Mouse (Mus musculus) erythroblast, embryonic 14.5 days (primary cell): Measurements from ENCODE around the gene Tigar. TPM values are rescaled to one million over a fixed set of nuclear protein-coding genes. Genes with fewer than 3 reads are reported as not detected.

Source experiments
- H3K27me3 ChIP-seq: 2 replicates; pipeline ENCODE4 v1.6.1; 2012; ENCODE audit warnings: inconsistent platforms; ENCODE audit not compliant: control insufficient read depth
- H3K36me3 ChIP-seq: 2 replicates; pipeline ENCODE4 v1.6.1; 2012; ENCODE audit warnings: mild to moderate bottlenecking, inconsistent platforms; ENCODE audit not compliant: control insufficient read depth
- H3K4me1 ChIP-seq: 2 replicates; pipeline ENCODE4 v1.6.1; 2012; ENCODE audit warnings: inconsistent platforms; ENCODE audit not compliant: control insufficient read depth
- H3K4me3 ChIP-seq: replicated peaks from 2 replicates; pipeline ENCODE3; 2012; ENCODE audit warnings: moderate library complexity, mild to moderate bottlenecking, inconsistent platforms
- H3K9me3 ChIP-seq: 2 replicates; pipeline ENCODE4 v1.6.1; 2012; ENCODE audit warnings: low read length, inconsistent platforms, mixed read lengths; ENCODE audit not compliant: control insufficient read depth
- GATA1 ChIP-seq: IDR thresholded peaks from 2 replicates; pipeline ENCODE4 v1.6.1; 2012; ENCODE audit warnings: low read length, inconsistent platforms, mixed read lengths
- TAL1 ChIP-seq: IDR thresholded peaks from 3 replicates; pipeline ENCODE4 v1.6.1; 2012; ENCODE audit warnings: low read length, inconsistent platforms, mixed read lengths
- polyA plus RNA-seq: library from polyadenylated mRNA; stranded (reverse); fragments of >175 nt; gene quantifications from 2 replicates; pipeline ENCODE4 v1.2.3, GENCODE M21; 2012

The Tigar gene
- polyA plus RNA-seq, 1 experiment, result not detected

DNA sequence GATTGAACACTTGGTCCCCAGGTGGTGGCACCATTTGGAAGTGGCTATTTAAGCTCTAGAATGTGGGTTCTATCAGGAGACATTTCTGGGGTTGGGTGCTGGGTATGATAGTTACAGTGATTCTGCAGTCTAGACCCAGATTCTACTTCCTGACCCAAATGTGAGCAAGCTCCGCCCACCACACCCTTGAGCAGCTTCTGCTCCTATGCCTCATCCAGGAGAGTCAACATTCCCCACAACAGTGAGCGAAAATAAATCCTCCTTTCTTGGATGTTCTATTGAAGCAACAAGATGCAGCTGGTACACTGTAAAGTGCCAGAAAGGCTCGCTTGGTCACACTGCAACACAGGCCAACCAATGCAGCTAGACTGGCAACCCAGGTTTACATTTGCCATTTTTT, 45.4 kb downstream of the Tigar start:
- H3K27me3 ChIP-seq, result peaks cover 5% of the 10 kb centered on the region
- H3K9me3 ChIP-seq, result no peaks in the 10 kb centered on the region
- H3K36me3 ChIP-seq, result no peaks in the 10 kb centered on the region
- TF ChIP-seq TAL1 (no peak), GATA1 (no peak)
- no peak overlapping the region for H3K4me3 ChIP-seq
- H3K4me1 ChIP-seq, result no peaks in the 10 kb centered on the region

DNA sequence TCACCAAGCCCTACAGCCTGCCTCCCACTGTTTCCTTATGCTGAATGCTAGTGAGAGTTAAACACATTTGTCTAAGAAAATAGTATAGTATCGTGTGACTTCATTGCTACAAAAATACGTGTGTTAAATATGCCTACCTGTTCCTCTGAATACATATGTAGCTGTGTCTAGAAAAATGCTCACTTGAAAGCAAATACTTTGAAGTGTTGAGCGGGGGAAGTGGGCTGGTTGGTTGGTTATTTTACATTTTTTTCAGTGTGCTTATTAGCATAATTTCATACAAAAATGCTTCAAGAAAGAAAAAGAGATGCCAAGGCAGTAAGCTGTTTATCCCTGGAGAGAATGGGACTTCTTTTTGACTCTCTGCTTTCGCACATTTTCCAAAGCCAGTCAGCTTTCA, 49.4 kb downstream of the Tigar start:
- H3K4me3 ChIP-seq, result no peak overlapping the region

DNA sequence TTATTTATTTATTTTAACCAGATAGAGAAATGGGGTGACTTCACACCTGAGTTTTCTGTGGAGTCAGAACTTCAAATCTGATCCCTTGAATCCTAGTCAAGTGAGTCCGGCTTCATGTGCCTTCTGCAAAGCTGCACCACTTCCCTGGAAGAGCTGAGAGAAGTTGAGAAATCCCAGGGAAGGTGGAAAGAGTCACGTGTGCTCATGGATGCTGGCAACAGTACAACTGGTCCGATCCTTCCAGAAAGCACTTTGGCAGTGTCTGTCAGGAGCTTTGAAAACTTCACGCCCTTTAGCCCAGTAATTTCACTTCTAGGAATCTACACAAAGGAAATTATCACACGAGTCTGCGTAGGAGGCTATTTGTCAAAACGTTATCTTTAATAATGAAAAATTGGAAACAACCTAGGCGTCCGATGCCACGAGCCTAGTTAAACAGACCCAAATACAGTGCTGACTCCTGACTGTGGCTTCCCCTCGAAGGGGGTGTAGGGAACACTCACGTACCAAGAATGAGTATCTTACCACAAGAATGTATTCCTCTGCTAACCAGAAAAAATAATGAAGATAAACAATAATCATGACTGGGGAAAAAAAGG, 52.3 kb downstream of the Tigar start:
- H3K4me1 ChIP-seq, result no peaks in the 10 kb centered on the region
- H3K9me3 ChIP-seq, result no peaks in the 10 kb centered on the region
- no peak for TF ChIP-seq GATA1
- no peak for TF ChIP-seq TAL1
- no peaks in the 10 kb centered on the region for H3K27me3 ChIP-seq
- no peaks in the 10 kb centered on the region for H3K36me3 ChIP-seq
- no peak overlapping the region for H3K4me3 ChIP-seq

More for the DNA sequence above, 49.4 kb downstream of the Tigar start:
- Histone ChIP-seq H3K4me1 (no peaks in the 10 kb centered on the region), H3K9me3 (no peaks in the 10 kb centered on the region), H3K27me3 (peaks cover 4% of the 10 kb centered on the region), H3K36me3 (no peaks in the 10 kb centered on the region)
- TF ChIP-seq GATA1 (no peak), TAL1 (no peak)

DNA sequence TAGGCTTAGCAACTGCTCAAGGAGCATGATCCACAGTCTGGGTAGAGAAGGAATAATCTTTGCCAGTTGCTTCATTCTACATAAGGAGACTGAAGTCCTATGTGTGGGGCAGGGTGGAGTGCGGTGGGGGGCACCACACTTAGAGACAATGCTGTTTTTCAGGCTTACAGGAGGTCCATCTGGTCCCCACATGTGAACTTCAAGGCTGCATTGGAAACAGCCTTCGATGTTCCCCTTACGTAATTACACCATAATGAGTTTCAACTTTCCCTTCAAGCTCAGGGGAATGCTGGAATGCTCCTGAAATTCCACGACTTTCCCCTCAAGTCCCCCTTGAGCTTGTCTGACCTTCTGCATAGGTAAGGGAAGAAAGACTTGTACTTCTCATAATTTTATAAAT, 58.5 kb downstream of the Tigar start:
- no peaks in the 10 kb centered on the region for H3K9me3 ChIP-seq
- TF ChIP-seq GATA1 (no peak), TAL1 (no peak)
- no peaks in the 10 kb centered on the region for H3K36me3 ChIP-seq

DNA sequence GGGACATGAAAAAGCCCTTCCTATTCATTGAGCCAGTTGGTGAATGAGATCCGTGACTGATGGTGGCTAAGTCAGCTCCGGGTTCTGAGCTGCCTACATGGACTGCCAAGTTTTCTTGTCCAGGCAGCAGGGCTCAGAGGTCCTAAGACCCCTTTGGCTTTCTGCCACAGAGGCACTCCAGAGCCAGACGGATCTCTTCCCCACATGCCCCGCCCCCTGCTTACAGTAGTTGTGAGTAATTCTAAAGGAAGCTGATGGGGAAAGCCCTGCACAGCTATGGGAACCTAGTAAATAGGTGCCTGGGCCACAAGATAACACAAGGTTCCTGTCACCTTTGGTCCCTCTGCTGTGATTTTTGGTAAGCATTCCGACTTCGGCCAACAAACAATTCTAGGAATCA, 64.4 kb downstream of the Tigar start:
- Histone ChIP-seq H3K4me3 (no peak overlapping the region), H3K36me3 (no peaks in the 10 kb centered on the region), H3K4me1 (no peaks in the 10 kb centered on the region), H3K9me3 (no peaks in the 10 kb centered on the region), H3K27me3 (no peaks in the 10 kb centered on the region)
- TF ChIP-seq GATA1 (no peak), TAL1 (no peak)

More for the DNA sequence above, 58.5 kb downstream of the Tigar start:
- Histone ChIP-seq H3K4me1 (no peaks in the 10 kb centered on the region), H3K27me3 (no peaks in the 10 kb centered on the region), H3K4me3 (no peak overlapping the region)

Other genes starting within 250 kb of the Tigar start
- gene Dyrk4, start 187.7 kb downstream of the Tigar start, polyA plus RNA-seq, result not detected in 2 replicates
- gene Rad51ap1, start 170.0 kb downstream of the Tigar start, polyA plus RNA-seq, result 5.5 and 6.1 TPM in 2 replicates
- 0.33 and 0.91 TPM in 2 replicates for gene D6Wsu163e, start 169.6 kb downstream of the Tigar start, polyA plus RNA-seq
- gene Fgf6, start 94.0 kb downstream of the Tigar start, polyA plus RNA-seq, result not detected in 2 replicates
- gene Fgf23, start 36.7 kb downstream of the Tigar start, polyA plus RNA-seq, result not detected in 2 replicates
- gene Ccnd2, start 42.6 kb upstream of the Tigar start, polyA plus RNA-seq, result 0.64 and 0.74 TPM in 2 replicates